Comparison of ENCODE assay signal across 23 mouse cellular contexts in the genomic region with DNA sequence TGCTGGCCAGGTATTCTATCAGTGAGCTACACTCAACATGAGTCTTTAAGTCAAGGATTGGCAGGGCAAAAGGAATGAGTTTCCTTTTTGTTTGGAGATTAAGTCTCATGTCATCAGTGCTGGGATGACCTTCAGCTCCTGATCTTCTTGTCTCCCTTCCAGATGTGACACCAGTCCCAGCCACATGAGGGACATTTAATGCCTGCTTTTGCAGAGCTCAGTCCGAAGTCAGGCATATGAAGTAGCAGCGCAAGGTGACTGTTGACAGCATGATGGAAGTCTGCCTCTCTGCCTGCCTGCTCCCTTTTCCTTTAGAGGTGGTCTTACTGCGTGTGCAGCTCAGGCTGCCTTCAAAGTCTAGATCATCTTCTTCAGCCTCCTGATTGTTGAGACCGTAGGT. TPM values are rescaled to one million over a fixed set of nuclear protein-coding genes. Genes with fewer than 3 reads are reported as not detected.
DNase-seq lines count a peak whose midpoint lies in the region; ATAC-seq and TF ChIP-seq lines count a peak whose summit lies in the region.
"Had no signal": no experiment of that assay in that cellular context is flagged by ENCODE, and none has a peak within 500 bp of the region (broad histone marks: within the 10 kb centered on the region; RNA-seq: fewer than 3 reads in every experiment).

No protein-coding gene starts in this region.

- peak; percentile 16 for DNase-seq in gastrocnemius, adult 18-20 months (ENCODE audit: low spot score)
- DNase-seq in gastrocnemius, adult 8-10 months (ENCODE audit: low spot score in 2 of 2) = no peak
- no peak for DNase-seq in heart, postnatal 0 days (ENCODE audit: low spot score)
- DNase-seq in skeletal muscle tissue, adult 2 months (ENCODE audit: low read depth, low spot score) = peak; percentile 56
- DNase-seq: adrenal gland, adult 8-10 months; cerebellum, adult 18-20 months; cerebellum, adult 9-11 months; cerebellum, postnatal 36 days; gastrocnemius, postnatal 14 days; kidney, adult 2 months had no signal

- H3K27ac ChIP-seq in heart, embryonic 13.5 days (replicated peaks) = peak overlapping the region; percentile 51
- H3K27ac ChIP-seq in heart, embryonic 11.5 days (ENCODE audit: low read depth, low read length) = no peak overlapping the region
- peak overlapping the region; percentile 81 for H3K27ac ChIP-seq in heart, postnatal 0 days (ENCODE audit: low read depth)
- H3K27ac ChIP-seq in midbrain, embryonic 15.5 days = no peak overlapping the region
- H3K27ac ChIP-seq: embryonic facial prominence, embryonic 13.5 days; forebrain, embryonic 13.5 days; hindbrain, embryonic 15.5 days; kidney, embryonic 15.5 days had no signal

- H3K36me3 ChIP-seq in heart, embryonic 13.5 days = peaks cover 31% of the 10 kb centered on the region
- H3K36me3 ChIP-seq in heart, embryonic 11.5 days (ENCODE audit: control insufficient read depth, insufficient read depth, low read length) = peaks cover 3% of the 10 kb centered on the region
- H3K36me3 ChIP-seq in heart, postnatal 0 days (replicated peaks; ENCODE audit: control insufficient read depth, insufficient read depth, low read length) = peaks cover 10% of the 10 kb centered on the region
- H3K36me3 ChIP-seq in midbrain, embryonic 15.5 days (replicated peaks) = no peaks in the 10 kb centered on the region
- H3K36me3 ChIP-seq: embryonic facial prominence, embryonic 13.5 days; hindbrain, embryonic 15.5 days had no signal

- WGBS in heart, embryonic 13.5 days = 59% methylated on average over 4 of the region's 4 CpGs
- WGBS in heart, embryonic 11.5 days (ENCODE audit: insufficient replicate concordance) = 63% methylated on average over 4 of the region's 4 CpGs
- 50% methylated on average over 4 of the region's 4 CpGs for WGBS in heart, postnatal 0 days
- 94% methylated on average over 4 of the region's 4 CpGs for WGBS in midbrain, embryonic 15.5 days

- H3K4me3 ChIP-seq in heart, embryonic 13.5 days = no peak overlapping the region
- no peak overlapping the region for H3K4me3 ChIP-seq in heart, embryonic 11.5 days (ENCODE audit: low read depth, low read length)
- H3K4me3 ChIP-seq in heart, postnatal 0 days (ENCODE audit: low read depth, low read length) = no peak overlapping the region
- H3K4me3 ChIP-seq in midbrain, embryonic 15.5 days = no peak overlapping the region
- H3K4me3 ChIP-seq: embryonic facial prominence, embryonic 13.5 days; forebrain, embryonic 13.5 days; hindbrain, embryonic 15.5 days; kidney, embryonic 15.5 days had no signal

- no peaks in the 10 kb centered on the region for H3K27me3 ChIP-seq in heart, embryonic 13.5 days (replicated peaks)
- no peaks in the 10 kb centered on the region for H3K27me3 ChIP-seq in heart, embryonic 11.5 days (ENCODE audit: control insufficient read depth, insufficient read depth, low read length)
- H3K27me3 ChIP-seq in heart, postnatal 0 days (ENCODE audit: control insufficient read depth, insufficient read depth, low read length) = no peaks in the 10 kb centered on the region
- no peaks in the 10 kb centered on the region for H3K27me3 ChIP-seq in midbrain, embryonic 15.5 days (replicated peaks)
- H3K27me3 ChIP-seq: CH12.LX; embryonic facial prominence, embryonic 13.5 days; forebrain, embryonic 13.5 days; hindbrain, embryonic 15.5 days; kidney, embryonic 15.5 days; Patski had no signal

- no peaks in the 10 kb centered on the region for H3K9me3 ChIP-seq in heart, embryonic 13.5 days
- H3K9me3 ChIP-seq in heart, embryonic 11.5 days (replicated peaks; ENCODE audit: control insufficient read depth, low read length) = no peaks in the 10 kb centered on the region
- H3K9me3 ChIP-seq in heart, postnatal 0 days (replicated peaks; ENCODE audit: control insufficient read depth, low read length) = no peaks in the 10 kb centered on the region
- H3K9me3 ChIP-seq in midbrain, embryonic 15.5 days = no peaks in the 10 kb centered on the region
- H3K9me3 ChIP-seq: embryonic facial prominence, embryonic 13.5 days; forebrain, embryonic 13.5 days; hindbrain, embryonic 15.5 days; kidney, embryonic 15.5 days had no signal

- TF ChIP-seq EP300 in heart, postnatal 0 days (IDR thresholded peaks at IDR 0.05; ENCODE audit: low read depth) = no peak

- H3K4me1 ChIP-seq in heart, embryonic 13.5 days = peaks cover 35% of the 10 kb centered on the region
- H3K4me1 ChIP-seq in heart, embryonic 11.5 days (ENCODE audit: control insufficient read depth, insufficient read depth, low read length) = peaks cover 11% of the 10 kb centered on the region
- H3K4me1 ChIP-seq in heart, postnatal 0 days (ENCODE audit: control insufficient read depth, insufficient read depth) = 0 out of 2 replicates have a peak, but pooled peaks cover 7% of the 10 kb centered on the region
- H3K4me1 ChIP-seq in midbrain, embryonic 15.5 days = no peaks in the 10 kb centered on the region
- H3K4me1 ChIP-seq: forebrain, embryonic 13.5 days; hindbrain, embryonic 15.5 days; kidney, embryonic 15.5 days had no signal

- peak; percentile 5; the same call in 1 of the 2 replicates for TF ChIP-seq CTCF in heart, postnatal 0 days (IDR thresholded peaks at IDR 0.05; ENCODE audit: low read depth)

- no peak overlapping the region for H3K4me2 ChIP-seq in heart, embryonic 13.5 days
- H3K4me2 ChIP-seq in heart, embryonic 11.5 days = no peak overlapping the region
- no peak overlapping the region for H3K4me2 ChIP-seq in heart, postnatal 0 days (ENCODE audit: low read depth, low read length)
- H3K4me2 ChIP-seq in midbrain, embryonic 15.5 days = no peak overlapping the region
- H3K4me2 ChIP-seq: embryonic facial prominence, embryonic 13.5 days; forebrain, embryonic 13.5 days; hindbrain, embryonic 15.5 days; kidney, embryonic 15.5 days had no signal

- no peak overlapping the region for H3K9ac ChIP-seq in heart, embryonic 13.5 days
- H3K9ac ChIP-seq in heart, embryonic 11.5 days (ENCODE audit: low read depth, low read length) = no peak overlapping the region
- no peak overlapping the region for H3K9ac ChIP-seq in heart, postnatal 0 days (replicated peaks; ENCODE audit: low read depth, low read length)
- no peak overlapping the region for H3K9ac ChIP-seq in midbrain, embryonic 15.5 days
- H3K9ac ChIP-seq: embryonic facial prominence, embryonic 13.5 days; forebrain, embryonic 13.5 days; hindbrain, embryonic 15.5 days; kidney, embryonic 15.5 days had no signal

- no peak for ATAC-seq in heart, embryonic 13.5 days (ENCODE audit: extremely low read depth, insufficient number of reproducible peaks, low FRiP score, low TSS enrichment)
- no peak for ATAC-seq in heart, embryonic 11.5 days (replicated peaks; ENCODE audit: insufficient number of reproducible peaks, low FRiP score, low TSS enrichment)
- peak; percentile 40 for ATAC-seq in heart, postnatal 0 days (ENCODE audit: insufficient read depth, low read depth)
- ATAC-seq in midbrain, embryonic 15.5 days (replicated peaks) = no peak
- ATAC-seq: activated CD4-positive, CD25-positive, alpha-beta regulatory T cell, adult 4 months; forebrain, embryonic 13.5 days; intestine, embryonic 16.5 days; Patski had no signal

RNA-seq across cellular contexts. Expression of gene Acot13, which starts 6.7 kb away (rescaled TPM):
- total RNA-seq in gastrocnemius, adult 18-20 months (2021) = 100 to 1,000 TPM; 153 TPM
- total RNA-seq in gastrocnemius, adult 8-10 months (2022) = 100 to 1,000 TPM; 129 to 137 (median 136) TPM
- 210 and 242 TPM in 2 replicates for polyA plus RNA-seq in heart, embryonic 13.5 days (2015; fragmentation: Nextera tagmentation; extraction: Ambion mirVana)
- 196 and 201 TPM in 2 replicates for polyA plus RNA-seq in heart, embryonic 11.5 days (2014; fragmentation: Nextera tagmentation; extraction: Ambion mirVana)
- 176 and 219 TPM in 2 replicates for total RNA-seq in heart, postnatal 0 days (2014; rRNA removed; ENCODE audit: low replicate concordance)
- 609 and 634 TPM in 2 replicates for polyA plus RNA-seq in heart, postnatal 0 days (2015; fragmentation: Nextera tagmentation; extraction: Ambion mirVana)
- polyA plus RNA-seq in midbrain, embryonic 15.5 days (2015; fragmentation: Nextera tagmentation; extraction: Ambion mirVana) = 43.5 and 49.2 TPM in 2 replicates

RNA-seq across cellular contexts. Expression of gene Tdp2, which starts 6.8 kb away (rescaled TPM):
- 1 to 10 TPM; 7.7 to 8.2 TPM for total RNA-seq in gastrocnemius, adult 18-20 months (2021)
- total RNA-seq in gastrocnemius, adult 8-10 months (2022) = 1 to 10 TPM; 7.2 to 9.8 (median 8.1) TPM
- polyA plus RNA-seq in heart, embryonic 13.5 days (2015; fragmentation: Nextera tagmentation; extraction: Ambion mirVana) = 30.4 and 34.0 TPM in 2 replicates
- polyA plus RNA-seq in heart, embryonic 11.5 days (2014; fragmentation: Nextera tagmentation; extraction: Ambion mirVana) = 40.8 and 44.9 TPM in 2 replicates
- 24.2 and 27.5 TPM in 2 replicates for total RNA-seq in heart, postnatal 0 days (2014; rRNA removed; ENCODE audit: low replicate concordance)
- polyA plus RNA-seq in heart, postnatal 0 days (2015; fragmentation: Nextera tagmentation; extraction: Ambion mirVana) = 17.4 and 18.5 TPM in 2 replicates
- 28.7 and 33.2 TPM in 2 replicates for polyA plus RNA-seq in midbrain, embryonic 15.5 days (2015; fragmentation: Nextera tagmentation; extraction: Ambion mirVana)

RNA-seq across cellular contexts. Expression of gene D130043K22Rik, which starts 20.3 kb away (rescaled TPM):
- not detected for total RNA-seq in gastrocnemius, adult 18-20 months (2021)
- total RNA-seq in gastrocnemius, adult 8-10 months (2022) = not detected
- 0.05 and 0.20 TPM in 2 replicates for polyA plus RNA-seq in heart, embryonic 13.5 days (2015; fragmentation: Nextera tagmentation; extraction: Ambion mirVana)
- not detected in 2 replicates for polyA plus RNA-seq in heart, embryonic 11.5 days (2014; fragmentation: Nextera tagmentation; extraction: Ambion mirVana)
- not detected in 2 replicates for total RNA-seq in heart, postnatal 0 days (2014; rRNA removed; ENCODE audit: low replicate concordance)
- 0.03 TPM in 1 of 2 replicates, not detected in the other for polyA plus RNA-seq in heart, postnatal 0 days (2015; fragmentation: Nextera tagmentation; extraction: Ambion mirVana)
- 5.9 and 7.8 TPM in 2 replicates for polyA plus RNA-seq in midbrain, embryonic 15.5 days (2015; fragmentation: Nextera tagmentation; extraction: Ambion mirVana)
- total RNA-seq: gastrocnemius, postnatal 14 days; granulocyte monocyte progenitor cell, adult 5-6 weeks; heart, postnatal 14 days had no signal

RNA-seq across cellular contexts. Expression of gene BC005537, which starts 23.2 kb away (rescaled TPM):
- total RNA-seq in gastrocnemius, adult 18-20 months (2021) = 10 to 100 TPM; 46.5 to 55.2 TPM
- total RNA-seq in gastrocnemius, adult 8-10 months (2022) = 10 to 100 TPM; 45.0 to 68.9 (median 57.9) TPM
- 8.5 and 10.5 TPM in 2 replicates for polyA plus RNA-seq in heart, embryonic 13.5 days (2015; fragmentation: Nextera tagmentation; extraction: Ambion mirVana)
- polyA plus RNA-seq in heart, embryonic 11.5 days (2014; fragmentation: Nextera tagmentation; extraction: Ambion mirVana) = 11.1 and 19.2 TPM in 2 replicates
- total RNA-seq in heart, postnatal 0 days (2014; rRNA removed; ENCODE audit: low replicate concordance) = 36.4 and 43.9 TPM in 2 replicates
- 13.2 and 14.0 TPM in 2 replicates for polyA plus RNA-seq in heart, postnatal 0 days (2015; fragmentation: Nextera tagmentation; extraction: Ambion mirVana)
- polyA plus RNA-seq in midbrain, embryonic 15.5 days (2015; fragmentation: Nextera tagmentation; extraction: Ambion mirVana) = 24.2 and 25.0 TPM in 2 replicates

Comparison
In these comparisons a context has a peak if more than half of its experiments do, and no peak if none do; other contexts are left out.
1. DNase-seq: peak in gastrocnemius, adult 18-20 months (single experiment) and skeletal muscle tissue, adult 2 months (single experiment); none in gastrocnemius, adult 8-10 months (0 of 2) and heart, postnatal 0 days (single experiment).
2. H3K27ac ChIP-seq: peak in heart, embryonic 13.5 days (single experiment) and heart, postnatal 0 days (single experiment); none in heart, embryonic 11.5 days (single experiment) and midbrain, embryonic 15.5 days (single experiment).